Mouse (Mus musculus) lung, adult 2 months (tissue): ENCODE measurements at regions not wholly inside any gene's neighbourhood (a gene's known extent, or its start where the extent isn't known, plus 50 kb on each side); places are given as distances from the start of the nearest gene placed in this dataset.

Source experiments
- CTCF ChIP-seq: fragments of 200-500 bp; IDR thresholded peaks from 2 replicates; pipeline ENCODE4 v1.5.1; 2011; ENCODE audit warnings: mild to moderate bottlenecking, low read length, control low read depth; ENCODE audit not compliant: insufficient read depth
- POLR2A ChIP-seq: fragments of 200-500 bp; IDR thresholded peaks from 2 replicates; pipeline ENCODE4 v1.6.1; 2011; ENCODE audit warnings: low read depth, mild to moderate bottlenecking, control low read depth, low read length, borderline replicate concordance; ENCODE audit errors: extremely low read depth

DNA sequence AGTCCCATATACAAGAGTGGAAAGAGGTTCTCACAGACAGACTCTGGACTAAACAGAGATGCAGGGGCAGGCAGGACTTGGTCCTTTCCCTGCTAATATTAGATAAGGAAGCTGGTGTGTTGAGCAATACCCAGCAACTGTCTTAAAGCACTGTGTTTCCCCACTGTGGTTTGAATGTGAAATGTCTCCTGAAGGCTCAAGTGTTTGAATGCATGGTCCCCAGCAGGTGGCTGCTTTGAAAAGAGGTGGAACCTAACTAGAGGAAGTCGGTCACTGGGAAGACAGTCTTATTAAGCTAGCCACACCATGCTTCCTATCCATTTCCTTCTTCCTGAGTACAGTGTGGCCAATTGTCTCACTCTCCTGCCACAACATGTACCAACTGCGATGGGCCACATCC lies 50.0 kb upstream of the Tfap2a start:
- TF ChIP-seq CTCF (no peak), POLR2A (no peak)
